Mouse (Mus musculus): Measurements from ENCODE around the gene Plekhg6. TPM values are rescaled to one million over a fixed set of nuclear protein-coding genes. Genes with fewer than 3 reads are reported as not detected.

The Plekhg6 gene
- not detected in 2 replicates for total RNA-seq (2023)

GRCm38 (mm10) chr6:125380372-125381360, at the start of gene Plekhg6:
Plekhg6 (minus strand) TSS chr6:125380793.

GRCm38 (mm10) chr6:125348721-125349574, 31.6 kb downstream of the Plekhg6 start, which contains the start of gene Tnfrsf1a:
Tnfrsf1a (plus strand) TSS chr6:125349362.

GRCm38 (mm10) chr6:125320323-125320722, 60.3 kb downstream of the Plekhg6 start, which contains the start of gene Scnn1a:
Scnn1a (plus strand) TSS chr6:125320659.

GRCm38 (mm10) chr6:125313546-125314230, 66.9 kb downstream of the Plekhg6 start, which contains the start of gene Ltbr:
Ltbr (minus strand) TSS chr6:125313885.

Other genes starting within 250 kb of the Plekhg6 start
- gene Nop2, start 248.9 kb downstream of the Plekhg6 start, total RNA-seq (2023): 13.5 and 20.0 TPM in 2 replicates
- gene Iffo1, start 235.6 kb downstream of the Plekhg6 start, total RNA-seq (2023): 24.7 and 34.6 TPM in 2 replicates
- 693 and 1,543 TPM in 2 replicates for gene Gapdh, start 214.3 kb downstream of the Plekhg6 start, total RNA-seq (2023)
- gene Ncapd2, start 189.1 kb downstream of the Plekhg6 start, total RNA-seq (2023): 167 and 197 TPM in 2 replicates
- gene Mrpl51, start 189.0 kb downstream of the Plekhg6 start, total RNA-seq (2023): 32.2 and 40.1 TPM in 2 replicates
- 19.8 and 26.2 TPM in 2 replicates for gene Vamp1, start 165.2 kb downstream of the Plekhg6 start, total RNA-seq (2023)
- 10.2 and 11.2 TPM in 2 replicates for gene Tapbpl, start 148.9 kb downstream of the Plekhg6 start, total RNA-seq (2023)
- 0.25 and 0.51 TPM in 2 replicates for gene Cd27, start 143.8 kb downstream of the Plekhg6 start, total RNA-seq (2023)
- gene Tuba3a, start 94.8 kb downstream of the Plekhg6 start, total RNA-seq (2023): not detected in 2 replicates
- 45.2 and 64.4 TPM in 2 replicates for gene Ltbr, start 66.9 kb downstream of the Plekhg6 start, total RNA-seq (2023)
- 10.9 and 11.0 TPM in 2 replicates for gene Scnn1a, start 60.1 kb downstream of the Plekhg6 start, total RNA-seq (2023)
- gene Tnfrsf1a, start 31.4 kb downstream of the Plekhg6 start, total RNA-seq (2023): 352 and 391 TPM in 2 replicates
- 304 and 333 TPM in 2 replicates for gene Cd9, start 114.0 kb upstream of the Plekhg6 start, total RNA-seq (2023)
- 3.9 and 7.4 TPM in 2 replicates for gene Vwf, start 166.0 kb upstream of the Plekhg6 start, total RNA-seq (2023)